Mouse (Mus musculus) midbrain, embryonic 16.5 days (tissue): ENCODE results near the gene Fgfr2. TPM values are rescaled to one million over a fixed set of nuclear protein-coding genes. Genes with fewer than 3 reads are reported as not detected.

ENCODE experiments used
- ATAC-seq: fragments of 200-750 bp; cut with Nextera tagmentation; 2 replicates; pipeline ENCODE4 v1.8.0; 2017; ENCODE audit warnings: moderate TSS enrichment
- H3K27ac ChIP-seq: fragments of 300-500 bp; sonication (generic); 2 replicates; pipeline ENCODE4 v1.5.1; 2014; ENCODE audit warnings: mild to moderate bottlenecking, low read length, mixed read lengths
- H3K27me3 ChIP-seq: fragments of 300-500 bp; sonication (generic); 2 replicates; pipeline ENCODE4 v1.6.1; 2014; ENCODE audit warnings: low read depth, low read length, mixed read lengths; ENCODE audit not compliant: control insufficient read depth, insufficient read depth
- H3K36me3 ChIP-seq: fragments of 300-500 bp; sonication (generic); 2 replicates; pipeline ENCODE4 v1.6.1; 2014; ENCODE audit warnings: mild to moderate bottlenecking, low read length, moderate library complexity, mixed read lengths; ENCODE audit not compliant: control insufficient read depth, insufficient read depth
- H3K4me1 ChIP-seq: fragments of 300-500 bp; sonication (generic); 2 replicates; pipeline ENCODE4 v1.6.1; 2014; ENCODE audit warnings: mild to moderate bottlenecking, low read length, mixed read lengths; ENCODE audit not compliant: control insufficient read depth, insufficient read depth
- H3K4me2 ChIP-seq: fragments of 300-500 bp; sonication (generic); 2 replicates; pipeline ENCODE4 v1.6.1; 2014; ENCODE audit warnings: mild to moderate bottlenecking, low read length, mixed read lengths
- H3K4me3 ChIP-seq: fragments of 300-500 bp; sonication (generic); 2 replicates; pipeline ENCODE4 v1.5.1; 2014; ENCODE audit warnings: low read depth, mild to moderate bottlenecking, low read length, moderate library complexity, mixed read lengths
- H3K9ac ChIP-seq: fragments of 300-500 bp; sonication (generic); 2 replicates; pipeline ENCODE4 v1.6.1; 2014; ENCODE audit warnings: low read depth, low read length, mixed read lengths
- H3K9me3 ChIP-seq: fragments of 300-500 bp; sonication (generic); replicated peaks from 2 replicates; pipeline ENCODE4 v1.6.1; 2014; ENCODE audit warnings: mild to moderate bottlenecking, low read length, mixed read lengths; ENCODE audit not compliant: control insufficient read depth, poor library complexity, severe bottlenecking
- WGBS: fragments of 180-500 bp; shearing (Covaris S2); extraction: QIAGEN DNeasy Blood & Tissue Kit; methylation state at CpG from one replicate; pipeline ENCODE4 v1.1.7; 2014; 5-methylcytosine and 5-hydroxymethylcytosine counted together
- polyA plus RNA-seq: library from polyadenylated mRNA; unstranded; fragments of >200 nt; fragmentation: Nextera tagmentation; extraction: Ambion mirVana; gene quantifications from 2 replicates; pipeline ENCODE4 v1.2.1, GENCODE M21; 2015

Fgfr2 gene
- polyA plus RNA-seq, 1 experiment from 2014 or later, result 23.8 TPM

- no peak overlapping the region for H3K4me3 ChIP-seq
- no peak overlapping the region for H3K27ac ChIP-seq
- no peaks in the 10 kb centered on the region for H3K27me3 ChIP-seq
- no peak for ATAC-seq
- H3K4me1 ChIP-seq, result no peaks in the 10 kb centered on the region
- H3K9me3 ChIP-seq, result no peaks in the 10 kb centered on the region
- no peak overlapping the region for H3K9ac ChIP-seq
- H3K36me3 ChIP-seq, result no peaks in the 10 kb centered on the region
- H3K4me2 ChIP-seq, result no peak overlapping the region
- 87% methylated on average over 3 of the region's 3 CpGs for WGBS
Observed at GRCm38 (mm10) chr7:130945730-130946129, 2177.4 kb downstream of the Fgfr2 start.

- no peak overlapping the region for H3K4me3 ChIP-seq
- WGBS, result 93% methylated on average over 11 of the region's 11 CpGs
- no peaks in the 10 kb centered on the region for H3K36me3 ChIP-seq
- H3K27ac ChIP-seq, result no peak overlapping the region
- H3K9ac ChIP-seq, result no peak overlapping the region
- H3K9me3 ChIP-seq, result no peaks in the 10 kb centered on the region
- no peak overlapping the region for H3K4me2 ChIP-seq
- no peaks in the 10 kb centered on the region for H3K4me1 ChIP-seq
- no peak for ATAC-seq
- no peaks in the 10 kb centered on the region; the same call in 1 of the 2 replicates for H3K27me3 ChIP-seq
Observed at GRCm38 (mm10) chr7:130944766-130945475, 2178.2 kb downstream of the Fgfr2 start.

GRCm38 (mm10) chr7:130943280-130943895, 2179.8 kb downstream of the Fgfr2 start:
- peaks cover 5% of the 10 kb centered on the region for H3K27me3 ChIP-seq
- no peak overlapping the region for H3K27ac ChIP-seq
- ATAC-seq, result no peak
- no peak overlapping the region for H3K4me3 ChIP-seq
- 90% methylated on average over 9 of the region's 9 CpGs for WGBS
- H3K36me3 ChIP-seq, result no peaks in the 10 kb centered on the region
- H3K4me1 ChIP-seq, result no peaks in the 10 kb centered on the region
- no peak overlapping the region for H3K4me2 ChIP-seq
- no peaks in the 10 kb centered on the region for H3K9me3 ChIP-seq
- H3K9ac ChIP-seq, result no peak overlapping the region

GRCm38 (mm10) chr7:130940733-130941132, 2182.4 kb downstream of the Fgfr2 start:
- Histone ChIP-seq H3K27me3 (peaks cover 25% of the 10 kb centered on the region), H3K27ac (no peak overlapping the region), H3K36me3 (no peaks in the 10 kb centered on the region), H3K4me2 (no peak overlapping the region), H3K9me3 (no peaks in the 10 kb centered on the region), H3K9ac (no peak overlapping the region), H3K4me1 (peaks cover 8% of the 10 kb centered on the region), H3K4me3 (no peak overlapping the region)
- 72% methylated on average over 8 of the region's 8 CpGs for WGBS
- ATAC-seq, result no peak

- ATAC-seq, result no peak
- Histone ChIP-seq H3K9me3 (no peaks in the 10 kb centered on the region), H3K36me3 (no peaks in the 10 kb centered on the region), H3K4me1 (peaks cover 12% of the 10 kb centered on the region), H3K27me3 (peaks cover 42% of the 10 kb centered on the region), H3K4me2 (no peak overlapping the region), H3K27ac (no peak overlapping the region), H3K9ac (no peak overlapping the region), H3K4me3 (no peak overlapping the region)
- 87% methylated on average over 8 of the region's 8 CpGs for WGBS
Observed at GRCm38 (mm10) chr7:130938896-130939295, 2184.3 kb downstream of the Fgfr2 start.

GRCm38 (mm10) chr7:130938005-130938404, 2185.1 kb downstream of the Fgfr2 start:
- Histone ChIP-seq H3K9me3 (no peaks in the 10 kb centered on the region), H3K27me3 (peaks cover 51% of the 10 kb centered on the region), H3K4me2 (no peak overlapping the region), H3K4me3 (no peak overlapping the region), H3K36me3 (no peaks in the 10 kb centered on the region), H3K27ac (no peak overlapping the region), H3K9ac (no peak overlapping the region), H3K4me1 (peaks cover 12% of the 10 kb centered on the region)
- WGBS, result 62% methylated on average over 4 of the region's 4 CpGs
- no peak for ATAC-seq

- 30% methylated on average over 12 of the region's 12 CpGs for WGBS
- no peaks in the 10 kb centered on the region for H3K9me3 ChIP-seq
- H3K27ac ChIP-seq, result no peak overlapping the region
- no peak overlapping the region for H3K9ac ChIP-seq
- H3K4me2 ChIP-seq, result peak overlapping the region; percentile 73; the same call in 1 of the 2 replicates
- no peaks in the 10 kb centered on the region for H3K36me3 ChIP-seq
- peaks cover 12% of the 10 kb centered on the region for H3K4me1 ChIP-seq
- ATAC-seq, result no peak
- peaks cover 52% of the 10 kb centered on the region for H3K27me3 ChIP-seq
- no peak overlapping the region for H3K4me3 ChIP-seq
Observed at GRCm38 (mm10) chr7:130937266-130937841, 2185.8 kb downstream of the Fgfr2 start.

GRCm38 (mm10) chr7:130936472-130936951, 2186.6 kb downstream of the Fgfr2 start:
- H3K27me3 ChIP-seq, result peaks cover 52% of the 10 kb centered on the region
- H3K4me2 ChIP-seq, result peak overlapping the region; percentile 73
- peaks cover 12% of the 10 kb centered on the region for H3K4me1 ChIP-seq
- ATAC-seq, result 0 out of 2 replicates have a peak, but pooled peaks have one; percentile 21
- no peaks in the 10 kb centered on the region for H3K36me3 ChIP-seq
- peak overlapping the region; percentile 57; the same call in 1 of the 2 replicates for H3K9ac ChIP-seq
- no peaks in the 10 kb centered on the region for H3K9me3 ChIP-seq
- H3K27ac ChIP-seq, result no peak overlapping the region
- peak overlapping the region; percentile 38 for H3K4me3 ChIP-seq
- under 1% methylated on average over 49 of the region's 49 CpGs for WGBS
